Mouse (Mus musculus) brown adipose tissue, adult 24 weeks (tissue): ENCODE measurements at regions not wholly inside any gene's neighbourhood (a gene's known extent, or its start where the extent isn't known, plus 50 kb on each side); places are given as distances from the start of the nearest gene placed in this dataset.

Experiments used
- H3K27ac ChIP-seq: fragments of 200-500 bp; replicated peaks from 2 replicates; pipeline ENCODE4 v1.5.1; 2012; ENCODE audit warnings: low read depth, mild to moderate bottlenecking, low read length
- H3K4me1 ChIP-seq: fragments of 200-500 bp; 2 replicates; pipeline ENCODE4 v1.6.1; 2012; ENCODE audit warnings: low read length, mixed read lengths; ENCODE audit not compliant: control insufficient read depth, insufficient read depth, insufficient read length
- H3K4me3 ChIP-seq: fragments of 200-500 bp; 2 replicates; pipeline ENCODE4 v1.5.1; 2012; ENCODE audit warnings: low read depth, mild to moderate bottlenecking, low read length, moderate library complexity; ENCODE audit not compliant: insufficient read depth

- no peaks in the 10 kb centered on the region for H3K4me1 ChIP-seq
- no peak overlapping the region for H3K4me3 ChIP-seq
- no peak overlapping the region for H3K27ac ChIP-seq
Observed at GRCm38 (mm10) chr15:13350321-13350720, 176.8 kb upstream of the Cdh6 start.

GRCm38 (mm10) chr15:13336392-13336791, 162.9 kb upstream of the Cdh6 start:
- no peaks in the 10 kb centered on the region for H3K4me1 ChIP-seq

GRCm38 (mm10) chr15:13324439-13324838, 151.0 kb upstream of the Cdh6 start:
- Histone ChIP-seq H3K4me3 (no peak overlapping the region), H3K4me1 (no peaks in the 10 kb centered on the region), H3K27ac (no peak overlapping the region)

More at GRCm38 (mm10) chr15:13336392-13336791, 162.9 kb upstream of the Cdh6 start:
- Histone ChIP-seq H3K4me3 (no peak overlapping the region), H3K27ac (no peak overlapping the region)

GRCm38 (mm10) chr15:13320599-13321348, 147.3 kb upstream of the Cdh6 start:
- H3K27ac ChIP-seq: no peak overlapping the region
- no peak overlapping the region for H3K4me3 ChIP-seq
- H3K4me1 ChIP-seq: no peaks in the 10 kb centered on the region

- Histone ChIP-seq H3K4me1 (no peaks in the 10 kb centered on the region), H3K27ac (no peak overlapping the region), H3K4me3 (no peak overlapping the region)
Observed at GRCm38 (mm10) chr15:13304562-13304961, 131.1 kb upstream of the Cdh6 start.

- no peak overlapping the region for H3K4me3 ChIP-seq
- H3K4me1 ChIP-seq: no peaks in the 10 kb centered on the region
- no peak overlapping the region for H3K27ac ChIP-seq
Observed at GRCm38 (mm10) chr15:13303456-13303855, 130.0 kb upstream of the Cdh6 start.

GRCm38 (mm10) chr15:13302672-13303071, 129.2 kb upstream of the Cdh6 start:
- Histone ChIP-seq H3K4me1 (no peaks in the 10 kb centered on the region), H3K4me3 (no peak overlapping the region), H3K27ac (no peak overlapping the region)

GRCm38 (mm10) chr15:13296967-13297366, 123.5 kb upstream of the Cdh6 start:
- no peak overlapping the region for H3K27ac ChIP-seq
- no peak overlapping the region for H3K4me3 ChIP-seq
- no peaks in the 10 kb centered on the region for H3K4me1 ChIP-seq

- H3K4me1 ChIP-seq: no peaks in the 10 kb centered on the region
- H3K4me3 ChIP-seq: no peak overlapping the region
- no peak overlapping the region for H3K27ac ChIP-seq
Observed at GRCm38 (mm10) chr15:13289064-13289463, 115.6 kb upstream of the Cdh6 start.

GRCm38 (mm10) chr15:13287878-13288277, 114.4 kb upstream of the Cdh6 start:
- no peak overlapping the region for H3K4me3 ChIP-seq
- no peak overlapping the region for H3K27ac ChIP-seq
- H3K4me1 ChIP-seq: no peaks in the 10 kb centered on the region

- Histone ChIP-seq H3K4me1 (no peaks in the 10 kb centered on the region), H3K4me3 (no peak overlapping the region), H3K27ac (no peak overlapping the region)
Observed at GRCm38 (mm10) chr15:13285355-13285754, 111.9 kb upstream of the Cdh6 start.

GRCm38 (mm10) chr15:13284219-13284618, 110.7 kb upstream of the Cdh6 start:
- Histone ChIP-seq H3K4me3 (no peak overlapping the region), H3K27ac (no peak overlapping the region), H3K4me1 (no peaks in the 10 kb centered on the region)

- H3K4me1 ChIP-seq: no peaks in the 10 kb centered on the region
- no peak overlapping the region for H3K4me3 ChIP-seq
- H3K27ac ChIP-seq: no peak overlapping the region
Observed at GRCm38 (mm10) chr15:13283106-13283505, 109.6 kb upstream of the Cdh6 start.

GRCm38 (mm10) chr15:13276909-13277235, 103.4 kb upstream of the Cdh6 start:
- Histone ChIP-seq H3K27ac (no peak overlapping the region), H3K4me3 (no peak overlapping the region), H3K4me1 (no peaks in the 10 kb centered on the region)

- Histone ChIP-seq H3K27ac (no peak overlapping the region), H3K4me3 (no peak overlapping the region), H3K4me1 (no peaks in the 10 kb centered on the region)
Observed at GRCm38 (mm10) chr15:13276225-13276908, 102.9 kb upstream of the Cdh6 start.

GRCm38 (mm10) chr15:13275326-13275725, 101.9 kb upstream of the Cdh6 start:
- no peak overlapping the region for H3K27ac ChIP-seq
- H3K4me1 ChIP-seq: no peaks in the 10 kb centered on the region
- H3K4me3 ChIP-seq: no peak overlapping the region
